In genomic region chrX:159256921-159257421, GRCm38 (mm10) we compare ENCODE assay signal across 7 mouse cellular contexts. TPM values are rescaled to one million over a fixed set of nuclear protein-coding genes. Genes with fewer than 3 reads are reported as not detected.
A peak's percentile ranks its signal among the peaks of the same experiment; 100 is the strongest.
DNase-seq lines count a peak whose midpoint lies in the region; ATAC-seq lines count a peak whose summit lies in the region.

No protein-coding gene starts in this region.

- DNase-seq in adrenal gland, adult (ENCODE audit: inconsistent age in 2 of 2, low spot score in 1 of 2), result peak; percentile 54 to 79
- peak; percentile 36 for DNase-seq in gastrocnemius, postnatal 10 days
- DNase-seq in left cerebral cortex, postnatal 36 days (ENCODE audit: low spot score in 2 of 2), result peak; percentile 11 to 21
- DNase-seq in right cerebral cortex, postnatal 4 days, result peak; percentile 2

- ATAC-seq in common myeloid progenitor, adult 5-6 weeks (replicated peaks; ENCODE audit: low read depth, poor library complexity, severe bottlenecking), result peak; percentile 37
- ATAC-seq in hindbrain, embryonic 16.5 days, result no peak
- ATAC-seq in megakaryocyte progenitor cell, adult 5-6 weeks (replicated peaks; ENCODE audit: poor library complexity), result peak; percentile 18; the same call in 1 of the 2 replicates

- no peaks in the 10 kb centered on the region for H3K4me1 ChIP-seq in hindbrain, embryonic 16.5 days (ENCODE audit: control insufficient read depth, insufficient read depth, low read depth, low read length)

- H3K27me3 ChIP-seq in hindbrain, embryonic 16.5 days (replicated peaks; ENCODE audit: control insufficient read depth, insufficient read depth, low read length), result peaks cover 2% of the 10 kb centered on the region

- peak overlapping the region; percentile 87; the same call in 1 of the 2 replicates for H3K27ac ChIP-seq in hindbrain, embryonic 16.5 days (ENCODE audit: low read depth, low read length)

- peak overlapping the region; percentile 67 for H3K4me2 ChIP-seq in hindbrain, embryonic 16.5 days (ENCODE audit: low read length)

- no peaks in the 10 kb centered on the region for H3K36me3 ChIP-seq in hindbrain, embryonic 16.5 days (ENCODE audit: control insufficient read depth, insufficient read depth, low read length)

- peak overlapping the region; percentile 70 for H3K9ac ChIP-seq in hindbrain, embryonic 16.5 days (ENCODE audit: low read depth, low read length)

- intact Hi-C loops in left cerebral cortex, postnatal 36 days (cut with DNase I), result no loop called here

- H3K4me3 ChIP-seq in hindbrain, embryonic 16.5 days (ENCODE audit: low read length), result peak overlapping the region; percentile 61

- 14% methylated on average over 20 of the region's 20 CpGs for WGBS in hindbrain, embryonic 16.5 days

- no peaks in the 10 kb centered on the region; the same call in 1 of the 2 replicates for H3K9me3 ChIP-seq in hindbrain, embryonic 16.5 days (ENCODE audit: control insufficient read depth, low read length)

RNA-seq across cellular contexts. Expression of gene Rps6ka3, which starts 46.9 kb away (rescaled TPM):
- 41.2 and 60.5 TPM in 2 replicates for total RNA-seq in common myeloid progenitor, adult 5-6 weeks (2017)
- 10 to 100 TPM; 90.4 to 92.1 TPM for total RNA-seq in gastrocnemius, postnatal 10 days (2021)
- polyA plus RNA-seq in hindbrain, embryonic 16.5 days (2015; fragmentation: Nextera tagmentation; extraction: Ambion mirVana), result 3.2 and 3.6 TPM in 2 replicates
- total RNA-seq in left cerebral cortex, postnatal 36 days (2021), result 10 to 100 TPM; 46.8 to 54.4 TPM
- total RNA-seq in megakaryocyte progenitor cell, adult 5-6 weeks (2015), result 60.2 and 64.4 TPM in 2 replicates
- 28.0 and 35.8 TPM in 2 replicates for total RNA-seq in megakaryocyte progenitor cell, adult 5-6 weeks (2017)

Comparison
In these comparisons a context has a peak if more than half of its experiments do, and no peak if none do; other contexts are left out.
1. DNase-seq: peak in every context shown above with its lines; median percentile 66 in adrenal gland, adult; 36 in gastrocnemius, postnatal 10 days; 16 in left cerebral cortex, postnatal 36 days; 2 in right cerebral cortex, postnatal 4 days.